Mouse (Mus musculus): ENCODE measurements around the gene Tspoap1.

- no peak for TF ChIP-seq GATA1 (IDR thresholded peaks at IDR 0.05; ENCODE audit: borderline replicate concordance, low read length)
- no peak for TF ChIP-seq FLI1 (IDR thresholded peaks at IDR 0.05; ENCODE audit: low read length)
Observed at GRCm38 (mm10) chr11:87727021-87727420, 33.3 kb upstream of the Tspoap1 start.
